Mouse (Mus musculus) small intestine, adult 2 months (tissue): ENCODE measurements around the gene Fam168a. TPM values are rescaled to one million over a fixed set of nuclear protein-coding genes. Genes with fewer than 3 reads are reported as not detected.
"Not testable (repeated sequence)": the region's sequence is repeated elsewhere in the genome, so short reads cannot be mapped to it uniquely, and the experiment has no call there.

ENCODE experiments used
- H3K27ac ChIP-seq: fragments of 200-500 bp; 2 replicates; pipeline ENCODE4 v1.5.1; 2012; ENCODE audit warnings: low read depth, low read length, control low read depth, inconsistent platforms; ENCODE audit not compliant: insufficient read depth
- H3K27me3 ChIP-seq: fragments of 200-500 bp; 2 replicates; pipeline ENCODE4 v1.6.1; 2012; ENCODE audit warnings: mild to moderate bottlenecking, moderate library complexity, low read length, inconsistent platforms; ENCODE audit not compliant: control insufficient read depth, insufficient read depth
- H3K36me3 ChIP-seq: fragments of 200-500 bp; 2 replicates; pipeline ENCODE4 v1.6.1; 2012; ENCODE audit warnings: mild to moderate bottlenecking, low read length, control low read depth, inconsistent platforms; ENCODE audit not compliant: control insufficient read depth, insufficient read depth
- H3K4me1 ChIP-seq: fragments of 200-500 bp; 2 replicates; pipeline ENCODE4 v1.6.1; 2012; ENCODE audit warnings: low read length, inconsistent platforms, mixed read lengths; ENCODE audit not compliant: control insufficient read depth, insufficient read depth, insufficient read length
- H3K4me3 ChIP-seq: fragments of 200-500 bp; 2 replicates; pipeline ENCODE4 v1.5.1; 2012; ENCODE audit warnings: low read depth, mild to moderate bottlenecking, control low read depth, inconsistent platforms, low read length, moderate library complexity
- CTCF ChIP-seq: fragments of 200-500 bp; IDR thresholded peaks from 2 replicates; pipeline ENCODE4 v1.5.1; 2012; ENCODE audit warnings: low read depth, mild to moderate bottlenecking, control low read depth, inconsistent platforms, low read length, moderate library complexity, mixed read lengths; ENCODE audit not compliant: insufficient replicate concordance, insufficient read length; ENCODE audit errors: extremely low read depth
- POLR2A ChIP-seq: fragments of 200-500 bp; IDR thresholded peaks from 2 replicates; pipeline ENCODE4 v1.6.1; 2012; ENCODE audit warnings: low read depth, mild to moderate bottlenecking, control low read depth, inconsistent platforms, low read length, moderate library complexity
- WGBS: fragments of 180-500 bp; shearing (Covaris S2); methylation state at CpG from one replicate; pipeline ENCODE4 v1.1.7; 2018; 5-methylcytosine and 5-hydroxymethylcytosine counted together
- polyA plus RNA-seq: library from polyadenylated mRNA; depleted of rRNA; stranded (reverse); fragments of >200 nt; gene quantifications from 2 replicates; pipeline ENCODE4 v1.2.3, GENCODE M21; 2012

The Fam168a gene
- polyA plus RNA-seq, 1 experiment: 43.9 TPM

GRCm38 (mm10) chr7:100841608-100842007 is 135.2 kb downstream of the Fam168a start:
- Histone ChIP-seq H3K27me3 (no peaks in the 10 kb centered on the region), H3K4me1 (peaks cover 6% of the 10 kb centered on the region; the same call in 1 of the 2 replicates), H3K27ac (no peak overlapping the region), H3K36me3 (no peaks in the 10 kb centered on the region), H3K4me3 (no peak overlapping the region)
- TF ChIP-seq CTCF: no peak
- TF ChIP-seq POLR2A: no peak
- WGBS: 92% methylated on average over 6 of the region's 6 CpGs

GRCm38 (mm10) chr7:100842175-100842574 is 135.7 kb downstream of the Fam168a start:
- WGBS: 93% methylated on average over 5 of the region's 5 CpGs

GRCm38 (mm10) chr7:100843866-100844265 is 137.4 kb downstream of the Fam168a start:
- Histone ChIP-seq H3K36me3 (no peaks in the 10 kb centered on the region), H3K4me3 (no peak overlapping the region), H3K27me3 (no peaks in the 10 kb centered on the region), H3K27ac (no peak overlapping the region), H3K4me1 (peaks cover 6% of the 10 kb centered on the region; the same call in 1 of the 2 replicates)
- TF ChIP-seq CTCF: no peak
- TF ChIP-seq POLR2A: no peak
- 86% methylated on average over 2 of the region's 2 CpGs for WGBS

More at GRCm38 (mm10) chr7:100842175-100842574, 135.7 kb downstream of the Fam168a start:
- H3K36me3 ChIP-seq: no peaks in the 10 kb centered on the region
- no peaks in the 10 kb centered on the region for H3K27me3 ChIP-seq
- TF ChIP-seq CTCF: no peak
- TF ChIP-seq POLR2A: no peak
- H3K4me3 ChIP-seq: no peak overlapping the region
- H3K27ac ChIP-seq: no peak overlapping the region
- peaks cover 6% of the 10 kb centered on the region; the same call in 1 of the 2 replicates for H3K4me1 ChIP-seq

GRCm38 (mm10) chr7:100844385-100845025 is 138.1 kb downstream of the Fam168a start:
- Histone ChIP-seq H3K4me3 (no peak overlapping the region), H3K27ac (0 out of 2 replicates have a peak overlapping the region, but pooled peaks have one; percentile 26), H3K4me1 (peaks cover 6% of the 10 kb centered on the region; the same call in 1 of the 2 replicates), H3K36me3 (no peaks in the 10 kb centered on the region), H3K27me3 (no peaks in the 10 kb centered on the region)
- WGBS: 45% methylated on average over 2 of the region's 2 CpGs
- TF ChIP-seq POLR2A: no peak
- no peak for TF ChIP-seq CTCF

- H3K27ac ChIP-seq: peak overlapping the region; percentile 26; the same call in 1 of the 2 replicates
- no peaks in the 10 kb centered on the region for H3K27me3 ChIP-seq
These were observed 138.6 kb downstream of the Fam168a start for GRCm38 (mm10) chr7:100845026-100845400.

GRCm38 (mm10) chr7:100845412-100845811 is 139.0 kb downstream of the Fam168a start:
- TF ChIP-seq CTCF (no peak), POLR2A (no peak)
- Histone ChIP-seq H3K4me3 (no peak overlapping the region), H3K36me3 (no peaks in the 10 kb centered on the region), H3K27me3 (no peaks in the 10 kb centered on the region), H3K4me1 (peaks cover 6% of the 10 kb centered on the region; the same call in 1 of the 2 replicates), H3K27ac (0 out of 2 replicates have a peak overlapping the region, but pooled peaks have one; percentile 26)
- 0% methylated on average over 1 of the region's 1 CpGs for WGBS

More at GRCm38 (mm10) chr7:100845026-100845400, 138.6 kb downstream of the Fam168a start:
- H3K4me3 ChIP-seq: no peak overlapping the region
- H3K36me3 ChIP-seq: no peaks in the 10 kb centered on the region
- peaks cover 6% of the 10 kb centered on the region; the same call in 1 of the 2 replicates for H3K4me1 ChIP-seq
- TF ChIP-seq CTCF (no peak), POLR2A (no peak)

- WGBS: 71% methylated on average over 7 of the region's 7 CpGs
- not testable (repeated sequence) for H3K36me3 ChIP-seq, H3K27ac ChIP-seq, H3K27me3 ChIP-seq, H3K4me1 ChIP-seq, H3K4me3 ChIP-seq
These were observed 139.6 kb downstream of the Fam168a start for GRCm38 (mm10) chr7:100846033-100846432.
